In genomic region chr2:136449265-136449664, GRCm38 (mm10) we compare ENCODE assay signal across 8 mouse cellular contexts. TPM values are rescaled to one million over a fixed set of nuclear protein-coding genes. Genes with fewer than 3 reads are reported as not detected.
DNase-seq lines count a peak whose midpoint lies in the region.

No protein-coding gene starts in this region.

- DNase-seq in kidney, adult 9 months = peak; percentile 39
- no peak for DNase-seq in kidney, postnatal 4 days
- DNase-seq in Muller cell, postnatal 12 days (ENCODE audit: inconsistent ontology term) = peak; percentile 48
- peak; percentile 47 to 70 for DNase-seq in cerebellum, postnatal 14 days
- peak; percentile 11 for DNase-seq in kidney, postnatal 10 days
- DNase-seq in gastrocnemius, adult 8-10 months (ENCODE audit: low spot score in 2 of 2) = no peak
- no peak for DNase-seq in right cerebral cortex, postnatal 4 days
- DNase-seq in spleen, postnatal 10 days (ENCODE audit: low spot score in 2 of 2) = no peak

RNA-seq across cellular contexts. Expression of gene Ankef1, which starts 52.4 kb away (rescaled TPM):
- total RNA-seq in gastrocnemius, adult 8-10 months (2022) = 1 to 10 TPM in 1 of 4 experiments, under 1 TPM in 3; 0.17 to 1.4 (median 0.57) TPM

Comparison
In these comparisons a context has a peak if more than half of its experiments do, and no peak if none do; other contexts are left out.
1. DNase-seq: peak in kidney, adult 9 months (single experiment), Muller cell, postnatal 12 days (single experiment), cerebellum, postnatal 14 days (2 of 2) and kidney, postnatal 10 days (single experiment); none in kidney, postnatal 4 days (0 of 2), gastrocnemius, adult 8-10 months (0 of 2), right cerebral cortex, postnatal 4 days (single experiment) and spleen, postnatal 10 days (0 of 2).